Mouse (Mus musculus): ENCODE results near the gene Caskin2. TPM values are rescaled to one million over a fixed set of nuclear protein-coding genes. Genes with fewer than 3 reads are reported as not detected.
"Not testable (repeated sequence)": the region's sequence is repeated elsewhere in the genome, so short reads cannot be mapped to it uniquely, and the experiment has no call there.

Gene Caskin2
- polyA plus RNA-seq (2012; ENCODE audit: insufficient read depth, insufficient read length, low replicate concordance, missing spikeins): not detected in 2 replicates

- peaks cover 22% of the 10 kb centered on the region for H3K4me1 ChIP-seq (ENCODE audit: control insufficient read depth, insufficient read depth, low read length)
- under 1% methylated on average over 44 of the region's 44 CpGs for WGBS
- peak within 1 kb of the TSS; percentile 76 for H3K4me3 ChIP-seq (ENCODE audit: insufficient read depth, low read depth, low read length)
- 0 out of 2 replicates have a peak within 1 kb of the TSS, but pooled peaks have one; percentile 12 for H3K27ac ChIP-seq (ENCODE audit: insufficient read depth, low read depth, low read length)
- peak; percentile 12; the same call in 1 of the 2 replicates for TF ChIP-seq POLR2A (IDR thresholded peaks at IDR 0.05; ENCODE audit: insufficient read depth, low read depth, low read length)
- peak; percentile 97 for TF ChIP-seq CTCF (IDR thresholded peaks at IDR 0.05; ENCODE audit: insufficient read depth, low read depth, low read length)
Measured at GRCm38 (mm10) chr11:115813507-115814296, at the start of gene Caskin2. Gene Caskin2, minus strand, starts transcription at chr11:115813639.

- TF ChIP-seq CTCF (IDR thresholded peaks at IDR 0.05; ENCODE audit: insufficient read depth, low read depth, low read length) (peak; percentile 93), POLR2A (IDR thresholded peaks at IDR 0.05; ENCODE audit: insufficient read depth, low read depth, low read length) (no peak)
- Histone ChIP-seq H3K27ac (ENCODE audit: insufficient read depth, low read depth, low read length) (no peak overlapping the region), H3K4me3 (ENCODE audit: insufficient read depth, low read depth, low read length) (peak overlapping the region; percentile 24), H3K4me1 (ENCODE audit: control insufficient read depth, insufficient read depth, low read length) (peaks cover 20% of the 10 kb centered on the region)
- 2% methylated on average over 75 of the region's 75 CpGs for WGBS
Measured at GRCm38 (mm10) chr11:115859143-115859945, 45.9 kb upstream of the Caskin2 start.

DNA sequence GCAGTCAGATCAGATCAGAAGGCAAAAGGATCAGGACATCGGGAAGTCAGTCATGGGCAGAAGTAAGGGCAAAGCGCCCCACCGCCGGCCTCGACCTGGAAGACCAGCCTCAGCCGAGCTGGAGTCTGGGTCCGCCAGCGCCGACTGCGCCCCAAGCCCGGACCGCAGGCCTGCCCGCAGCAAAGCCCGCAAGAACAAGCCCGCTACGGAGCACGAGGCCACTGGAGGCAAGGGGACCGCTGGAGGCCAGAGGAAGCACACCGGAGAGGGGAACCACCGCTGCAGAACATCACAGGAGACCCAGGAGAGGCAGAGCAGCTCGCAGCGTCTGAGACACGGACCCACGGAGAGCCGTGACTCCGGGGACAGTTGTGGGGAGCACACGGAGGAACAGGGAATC is 44.9 kb upstream of the Caskin2 start, which contains the start of gene Myo15b:
TSS of gene Myo15b (plus strand) at position 53 of the 400 bp plus-strand sequence.
- WGBS: 20% methylated on average over 27 of the region's 27 CpGs
- TF ChIP-seq POLR2A (IDR thresholded peaks at IDR 0.05; ENCODE audit: insufficient read depth, low read depth, low read length) (no peak), CTCF (IDR thresholded peaks at IDR 0.05; ENCODE audit: insufficient read depth, low read depth, low read length) (no peak)
- H3K4me3 ChIP-seq (ENCODE audit: insufficient read depth, low read depth, low read length): peak within 1 kb of the TSS; percentile 24
- H3K27ac ChIP-seq (ENCODE audit: insufficient read depth, low read depth, low read length): no peak within 1 kb of the TSS
- peaks cover 20% of the 10 kb centered on the region for H3K4me1 ChIP-seq (ENCODE audit: control insufficient read depth, insufficient read depth, low read length)

DNA sequence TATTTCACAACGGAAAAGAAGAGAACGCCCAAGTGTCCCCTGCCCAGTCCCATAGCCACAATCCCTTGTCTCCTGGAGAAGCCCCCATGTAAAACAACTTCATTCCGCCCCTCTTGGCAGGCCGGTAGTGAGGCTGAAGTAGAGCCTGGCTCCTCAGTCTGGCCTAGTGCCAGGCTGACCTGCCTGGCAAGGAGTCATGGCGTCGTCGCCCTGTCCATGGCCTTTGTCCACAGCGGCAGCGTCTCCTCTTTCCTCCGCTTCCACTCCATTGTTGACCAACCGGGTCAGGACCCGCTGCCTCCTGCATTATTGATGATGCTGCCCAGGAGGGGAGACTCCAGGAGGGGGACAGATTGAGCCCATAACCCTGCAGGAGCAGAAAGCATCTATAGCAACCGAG is 44.5 kb upstream of the Caskin2 start:
- WGBS: 62% methylated on average over 13 of the region's 13 CpGs
- peaks cover 20% of the 10 kb centered on the region for H3K4me1 ChIP-seq (ENCODE audit: control insufficient read depth, insufficient read depth, low read length)
- TF ChIP-seq CTCF (IDR thresholded peaks at IDR 0.05; ENCODE audit: insufficient read depth, low read depth, low read length) (no peak), POLR2A (IDR thresholded peaks at IDR 0.05; ENCODE audit: insufficient read depth, low read depth, low read length) (no peak)
- H3K27ac ChIP-seq (ENCODE audit: insufficient read depth, low read depth, low read length): no peak overlapping the region
- H3K4me3 ChIP-seq (ENCODE audit: insufficient read depth, low read depth, low read length): no peak overlapping the region

GRCm38 (mm10) chr11:115857146-115857545 is 43.7 kb upstream of the Caskin2 start:
- H3K4me3 ChIP-seq (ENCODE audit: insufficient read depth, low read depth, low read length); H3K27ac ChIP-seq (ENCODE audit: insufficient read depth, low read depth, low read length): not testable (repeated sequence)
- peaks cover 20% of the 10 kb centered on the region for H3K4me1 ChIP-seq (ENCODE audit: control insufficient read depth, insufficient read depth, low read length)
- WGBS: 89% methylated on average over 4 of the region's 4 CpGs

- 52% methylated on average over 6 of the region's 6 CpGs for WGBS
- no peak for TF ChIP-seq POLR2A (IDR thresholded peaks at IDR 0.05; ENCODE audit: insufficient read depth, low read depth, low read length)
- no peak for TF ChIP-seq CTCF (IDR thresholded peaks at IDR 0.05; ENCODE audit: insufficient read depth, low read depth, low read length)
Measured at GRCm38 (mm10) chr11:115854674-115855073, 41.2 kb upstream of the Caskin2 start.

DNA sequence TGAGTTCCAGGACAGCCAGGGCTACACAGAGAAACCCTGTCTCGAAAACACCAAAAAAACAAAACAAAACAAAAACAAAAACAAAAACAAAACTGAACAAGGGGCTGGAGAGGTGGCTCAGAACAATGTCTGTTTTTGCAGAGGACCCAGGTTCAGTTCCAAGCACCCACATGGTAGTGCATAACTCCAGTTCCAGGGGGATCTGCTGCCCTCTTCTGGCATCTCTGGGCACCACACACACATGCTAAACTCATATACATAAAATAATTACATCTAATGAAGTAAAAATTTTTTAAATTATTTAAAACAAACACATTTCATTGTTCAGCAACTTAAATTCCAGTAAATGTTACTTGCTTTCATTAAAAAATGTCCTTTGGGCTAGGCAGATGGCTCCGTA is 32.4 kb upstream of the Caskin2 start:
- Histone ChIP-seq H3K4me1 (ENCODE audit: control insufficient read depth, insufficient read depth, low read length) (no peaks in the 10 kb centered on the region), H3K27ac (ENCODE audit: insufficient read depth, low read depth, low read length) (no peak overlapping the region), H3K4me3 (ENCODE audit: insufficient read depth, low read depth, low read length) (no peak overlapping the region)
- 98% methylated on average over 2 of the region's 2 CpGs for whole genome bisulfite sequencing
- TF ChIP-seq CTCF (IDR thresholded peaks at IDR 0.05; ENCODE audit: insufficient read depth, low read depth, low read length) (no peak), POLR2A (IDR thresholded peaks at IDR 0.05; ENCODE audit: insufficient read depth, low read depth, low read length) (no peak)

More at GRCm38 (mm10) chr11:115854674-115855073, 41.2 kb upstream of the Caskin2 start:
- Histone ChIP-seq H3K27ac (ENCODE audit: insufficient read depth, low read depth, low read length) (no peak overlapping the region), H3K4me1 (ENCODE audit: control insufficient read depth, insufficient read depth, low read length) (peaks cover 20% of the 10 kb centered on the region), H3K4me3 (ENCODE audit: insufficient read depth, low read depth, low read length) (no peak overlapping the region)

DNA sequence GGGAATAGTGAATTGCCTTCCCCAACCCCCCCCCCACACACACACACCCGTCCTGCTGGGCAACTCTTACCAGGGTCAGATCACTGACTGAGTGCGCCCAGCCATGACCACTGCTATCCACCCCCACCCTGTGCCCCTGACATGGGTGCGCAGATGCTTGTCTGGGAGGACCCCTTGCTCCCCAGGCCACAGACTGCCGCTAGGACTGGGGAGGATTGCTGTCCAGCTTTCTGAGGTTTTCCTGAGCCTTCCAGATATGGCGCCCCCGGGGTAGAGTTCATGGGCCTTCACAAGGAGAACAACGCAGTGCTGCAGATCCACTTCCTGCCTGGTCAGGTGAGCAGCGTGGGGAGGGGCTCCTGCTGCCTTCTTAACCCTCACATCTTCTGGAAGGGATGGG is 30.8 kb upstream of the Caskin2 start:
- Histone ChIP-seq H3K4me1 (ENCODE audit: control insufficient read depth, insufficient read depth, low read length) (no peaks in the 10 kb centered on the region), H3K4me3 (ENCODE audit: insufficient read depth, low read depth, low read length) (no peak overlapping the region), H3K27ac (ENCODE audit: insufficient read depth, low read depth, low read length) (no peak overlapping the region)
- 70% methylated on average over 8 of the region's 8 CpGs for WGBS
- TF ChIP-seq CTCF (IDR thresholded peaks at IDR 0.05; ENCODE audit: insufficient read depth, low read depth, low read length) (no peak), POLR2A (IDR thresholded peaks at IDR 0.05; ENCODE audit: insufficient read depth, low read depth, low read length) (no peak)

DNA sequence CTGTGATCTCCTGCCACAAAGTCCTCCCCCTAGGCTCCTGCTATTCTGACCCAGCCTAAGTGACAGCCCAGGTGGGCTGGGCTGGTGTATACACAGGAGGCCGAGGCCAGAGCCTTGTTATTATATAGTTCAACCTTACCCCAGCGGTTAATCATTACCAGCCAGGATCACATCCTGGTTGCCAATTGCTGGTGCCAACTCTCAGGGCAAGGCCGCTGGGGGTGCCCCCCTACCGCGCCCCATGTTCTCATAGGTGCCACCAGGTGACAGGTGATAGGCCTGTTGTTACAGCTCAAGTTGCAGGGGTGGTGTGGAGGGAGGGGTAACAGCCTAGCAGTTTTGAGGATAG is 30.4 kb upstream of the Caskin2 start:
- Histone ChIP-seq H3K27ac (ENCODE audit: insufficient read depth, low read depth, low read length) (no peak overlapping the region), H3K4me3 (ENCODE audit: insufficient read depth, low read depth, low read length) (no peak overlapping the region), H3K4me1 (ENCODE audit: control insufficient read depth, insufficient read depth, low read length) (no peaks in the 10 kb centered on the region)
- no peak for TF ChIP-seq CTCF (IDR thresholded peaks at IDR 0.05; ENCODE audit: insufficient read depth, low read depth, low read length)
- TF ChIP-seq POLR2A (IDR thresholded peaks at IDR 0.05; ENCODE audit: insufficient read depth, low read depth, low read length): no peak
- WGBS: 92% methylated on average over 5 of the region's 5 CpGs

Measured in olfactory bulb, adult 2 months (tissue).